Mouse (Mus musculus): ENCODE results near the gene Mast4. TPM values are rescaled to one million over a fixed set of nuclear protein-coding genes. Genes with fewer than 3 reads are reported as not detected.

Gene Mast4
- polyA plus RNA-seq, 1 experiment from 2014 or later = 18.8 TPM

- H3K4me2 ChIP-seq (replicated peaks) = no peak overlapping the region
- WGBS = 93% methylated on average over 7 of the region's 7 CpGs
- no peak overlapping the region for H3K4me3 ChIP-seq
- H3K4me1 ChIP-seq = peaks cover 3% of the 10 kb centered on the region; the same call in 1 of the 2 replicates
- no peaks in the 10 kb centered on the region for H3K27me3 ChIP-seq (replicated peaks)
- no peak for ATAC-seq (ENCODE audit: low FRiP score, low read depth)
- no peak overlapping the region for H3K9ac ChIP-seq
- H3K9me3 ChIP-seq = no peaks in the 10 kb centered on the region
- no peaks in the 10 kb centered on the region for H3K36me3 ChIP-seq
- no peak overlapping the region for H3K27ac ChIP-seq
These were observed 453.8 kb downstream of the Mast4 start for GRCm38 (mm10) chr13:102880381-102881076.

- Histone ChIP-seq H3K9ac (no peak overlapping the region), H3K9me3 (no peaks in the 10 kb centered on the region), H3K27me3 (replicated peaks) (no peaks in the 10 kb centered on the region)
These were observed 455.7 kb downstream of the Mast4 start for GRCm38 (mm10) chr13:102878631-102879030.

GRCm38 (mm10) chr13:102877766-102878325 is 456.5 kb downstream of the Mast4 start:
- H3K27ac ChIP-seq = no peak overlapping the region
- no peak overlapping the region for H3K9ac ChIP-seq
- H3K36me3 ChIP-seq = no peaks in the 10 kb centered on the region
- no peak overlapping the region for H3K4me3 ChIP-seq
- H3K9me3 ChIP-seq = no peaks in the 10 kb centered on the region
- H3K4me1 ChIP-seq = peaks cover 14% of the 10 kb centered on the region
- H3K4me2 ChIP-seq (replicated peaks) = no peak overlapping the region
- ATAC-seq (ENCODE audit: low FRiP score, low read depth) = no peak
- WGBS = 81% methylated on average over 12 of the region's 12 CpGs
- H3K27me3 ChIP-seq (replicated peaks) = no peaks in the 10 kb centered on the region

More at GRCm38 (mm10) chr13:102878631-102879030, 455.7 kb downstream of the Mast4 start:
- Histone ChIP-seq H3K36me3 (no peaks in the 10 kb centered on the region), H3K4me2 (replicated peaks) (no peak overlapping the region), H3K4me1 (peaks cover 14% of the 10 kb centered on the region), H3K27ac (no peak overlapping the region), H3K4me3 (no peak overlapping the region)
- no peak for ATAC-seq (ENCODE audit: low FRiP score, low read depth)
- WGBS = 70% methylated on average over 6 of the region's 6 CpGs

DNA sequence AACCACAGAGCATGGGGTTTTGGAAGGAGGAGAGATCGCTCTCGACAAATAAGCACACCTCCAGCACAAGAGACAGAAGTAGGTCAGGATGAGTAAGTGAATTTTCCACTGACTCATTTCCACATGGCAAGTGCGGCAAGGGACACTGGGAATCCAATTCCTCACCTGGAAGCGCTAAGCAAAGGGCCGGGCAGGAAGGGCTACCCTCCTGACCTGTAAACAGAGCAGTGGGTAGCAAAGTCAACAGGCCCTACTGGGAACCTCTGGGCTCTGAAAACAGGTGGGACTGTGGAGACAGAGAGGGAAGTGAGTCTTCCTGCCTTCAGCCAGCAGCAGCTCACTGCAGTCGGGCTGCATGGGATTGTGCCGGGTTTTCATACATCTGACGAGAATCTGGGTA is 457.1 kb downstream of the Mast4 start:
- no peak for ATAC-seq (ENCODE audit: low FRiP score, low read depth)
- no peaks in the 10 kb centered on the region for H3K36me3 ChIP-seq
- H3K4me1 ChIP-seq = peaks cover 14% of the 10 kb centered on the region
- no peaks in the 10 kb centered on the region for H3K9me3 ChIP-seq
- WGBS = 83% methylated on average over 8 of the region's 8 CpGs
- H3K4me3 ChIP-seq = no peak overlapping the region
- H3K4me2 ChIP-seq (replicated peaks) = no peak overlapping the region
- H3K27me3 ChIP-seq (replicated peaks) = no peaks in the 10 kb centered on the region
- no peak overlapping the region for H3K9ac ChIP-seq
- no peak overlapping the region for H3K27ac ChIP-seq

GRCm38 (mm10) chr13:102875520-102875919 is 458.8 kb downstream of the Mast4 start:
- Histone ChIP-seq H3K4me3 (no peak overlapping the region), H3K27me3 (replicated peaks) (no peaks in the 10 kb centered on the region), H3K9me3 (no peaks in the 10 kb centered on the region), H3K9ac (no peak overlapping the region), H3K4me1 (peaks cover 14% of the 10 kb centered on the region), H3K27ac (no peak overlapping the region), H3K36me3 (no peaks in the 10 kb centered on the region), H3K4me2 (replicated peaks) (no peak overlapping the region)
- ATAC-seq (ENCODE audit: low FRiP score, low read depth) = no peak
- 30% methylated on average over 8 of the region's 8 CpGs for WGBS

GRCm38 (mm10) chr13:102875144-102875476 is 459.2 kb downstream of the Mast4 start:
- no peak overlapping the region for H3K9ac ChIP-seq
- H3K27me3 ChIP-seq (replicated peaks) = no peaks in the 10 kb centered on the region
- H3K4me1 ChIP-seq = peaks cover 14% of the 10 kb centered on the region
- no peaks in the 10 kb centered on the region for H3K36me3 ChIP-seq
- ATAC-seq (ENCODE audit: low FRiP score, low read depth) = no peak
- WGBS = 46% methylated on average over 3 of the region's 3 CpGs
- no peak overlapping the region for H3K27ac ChIP-seq
- no peak overlapping the region for H3K4me2 ChIP-seq (replicated peaks)
- H3K9me3 ChIP-seq = no peaks in the 10 kb centered on the region
- no peak overlapping the region for H3K4me3 ChIP-seq

DNA sequence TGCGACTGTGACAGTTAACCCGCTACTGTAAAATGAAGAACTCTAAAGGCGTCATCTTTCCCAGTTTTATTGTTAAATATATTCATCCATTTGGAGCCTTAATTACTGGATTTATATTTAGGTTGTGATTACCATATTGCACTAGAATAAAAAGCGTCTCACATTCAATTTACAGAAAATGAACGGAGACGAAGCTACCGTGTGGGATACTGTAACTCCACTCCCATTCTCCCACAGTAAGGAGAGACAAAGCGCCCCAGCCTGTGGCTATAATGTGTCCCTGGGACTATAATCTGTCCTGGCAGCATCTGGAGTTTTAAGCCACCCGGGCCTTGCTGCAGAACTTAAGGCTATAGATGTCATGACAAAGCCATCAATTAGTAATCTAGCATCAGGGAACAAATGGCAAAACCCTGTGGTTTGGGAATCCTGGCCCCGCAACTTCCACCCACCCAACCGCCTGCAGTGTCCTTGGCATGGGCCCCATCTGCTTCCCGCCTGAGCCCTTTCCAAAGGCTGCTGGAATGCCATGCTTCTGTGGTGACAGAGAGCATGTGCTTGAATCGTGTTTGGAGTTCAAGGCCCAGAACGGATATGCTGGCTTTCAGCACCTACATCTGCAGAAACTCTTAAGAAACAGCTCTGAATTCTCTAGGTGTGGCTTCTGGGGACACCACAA is 459.7 kb downstream of the Mast4 start:
- Histone ChIP-seq H3K9me3 (no peaks in the 10 kb centered on the region), H3K4me2 (replicated peaks) (no peak overlapping the region), H3K4me3 (no peak overlapping the region), H3K36me3 (no peaks in the 10 kb centered on the region), H3K4me1 (peaks cover 14% of the 10 kb centered on the region), H3K27ac (no peak overlapping the region), H3K27me3 (replicated peaks) (no peaks in the 10 kb centered on the region), H3K9ac (no peak overlapping the region)
- WGBS = 61% methylated on average over 14 of the region's 14 CpGs
- ATAC-seq (ENCODE audit: low FRiP score, low read depth) = peak; percentile 65

DNA sequence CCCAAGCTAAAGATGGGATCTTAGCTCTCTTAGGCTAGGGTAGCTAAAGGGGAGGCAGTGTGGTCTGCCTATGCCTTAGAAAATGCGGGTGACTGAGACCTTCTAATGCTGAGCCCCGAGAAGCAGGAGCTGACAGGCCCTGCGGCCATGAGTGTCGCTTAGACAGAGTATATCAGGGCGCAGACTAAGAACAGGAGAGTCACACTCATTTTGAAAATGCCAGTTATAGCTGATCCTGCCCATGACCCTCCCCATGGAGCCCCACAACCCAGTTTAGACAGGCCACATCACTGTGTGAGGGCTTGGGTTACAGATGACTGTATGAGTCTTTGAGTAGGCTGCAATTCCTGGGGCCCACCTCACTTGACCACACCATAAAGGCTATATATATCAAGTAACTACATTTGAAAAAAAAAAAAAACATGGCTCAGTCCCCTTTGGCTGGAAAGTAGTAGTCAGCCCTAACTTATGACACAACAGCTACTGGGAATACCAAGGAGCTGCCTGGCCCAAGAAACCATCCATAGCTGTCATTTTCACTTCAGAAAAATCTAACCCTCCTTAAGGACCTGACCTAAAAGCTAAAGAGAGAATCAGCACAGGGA is 460.8 kb downstream of the Mast4 start:
- H3K4me1 ChIP-seq = peaks cover 14% of the 10 kb centered on the region
- H3K36me3 ChIP-seq = no peaks in the 10 kb centered on the region
- no peaks in the 10 kb centered on the region for H3K27me3 ChIP-seq (replicated peaks)
- no peak overlapping the region for H3K9ac ChIP-seq
- no peak overlapping the region for H3K4me3 ChIP-seq
- ATAC-seq (ENCODE audit: low FRiP score, low read depth) = no peak
- no peak overlapping the region for H3K4me2 ChIP-seq (replicated peaks)
- peaks cover 2% of the 10 kb centered on the region; the same call in 1 of the 2 replicates for H3K9me3 ChIP-seq
- 92% methylated on average over 5 of the region's 5 CpGs for WGBS
- no peak overlapping the region; the same call in 1 of the 2 replicates for H3K27ac ChIP-seq

DNA sequence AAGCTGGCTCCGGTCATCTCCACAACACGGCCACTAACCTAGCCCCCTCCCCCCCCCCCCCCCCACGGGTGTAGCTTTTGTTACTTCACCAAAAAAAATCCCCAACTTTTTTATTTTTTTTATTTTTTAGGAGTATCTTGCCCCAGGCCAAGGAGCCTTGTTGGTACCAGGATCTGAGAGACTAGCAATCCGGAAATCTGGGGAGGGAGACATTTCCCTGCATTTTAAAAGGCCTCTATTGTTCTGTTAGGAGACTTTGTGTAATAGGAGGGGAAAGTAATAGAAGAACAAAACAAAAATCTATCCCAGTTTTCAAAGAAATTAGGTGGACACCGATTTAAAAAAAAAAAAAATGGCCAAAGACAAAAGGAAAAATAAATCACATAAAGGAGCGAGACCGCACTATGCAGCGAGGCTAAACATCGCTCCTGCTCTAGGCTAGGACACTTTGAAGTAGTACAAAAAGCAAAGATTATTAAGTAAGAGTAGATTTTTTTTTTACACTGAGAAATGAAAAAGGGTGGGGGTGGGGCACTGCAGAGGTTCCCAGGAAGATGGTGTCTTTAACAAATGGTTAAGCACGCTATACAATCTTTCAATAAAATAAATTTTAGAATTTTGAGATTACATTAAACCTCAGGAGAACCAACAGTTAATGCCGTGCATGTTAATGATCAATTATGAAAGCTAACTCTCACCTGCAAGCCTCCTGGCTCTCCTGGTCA is 462.8 kb downstream of the Mast4 start:
- H3K9me3 ChIP-seq = peaks cover 8% of the 10 kb centered on the region; the same call in 1 of the 2 replicates
- no peak for ATAC-seq (ENCODE audit: low FRiP score, low read depth)
- no peak overlapping the region for H3K9ac ChIP-seq
- H3K36me3 ChIP-seq = no peaks in the 10 kb centered on the region
- no peaks in the 10 kb centered on the region for H3K27me3 ChIP-seq (replicated peaks)
- WGBS = 48% methylated on average over 11 of the region's 11 CpGs
- no peak overlapping the region for H3K4me3 ChIP-seq
- peaks cover 17% of the 10 kb centered on the region for H3K4me1 ChIP-seq
- H3K27ac ChIP-seq = no peak overlapping the region
- H3K4me2 ChIP-seq (replicated peaks) = no peak overlapping the region

- Histone ChIP-seq H3K4me3 (no peak overlapping the region), H3K27ac (no peak overlapping the region), H3K36me3 (no peaks in the 10 kb centered on the region), H3K9ac (no peak overlapping the region), H3K9me3 (peaks cover 8% of the 10 kb centered on the region; the same call in 1 of the 2 replicates), H3K27me3 (replicated peaks) (no peaks in the 10 kb centered on the region), H3K4me1 (peaks cover 6% of the 10 kb centered on the region), H3K4me2 (replicated peaks) (no peak overlapping the region)
- 89% methylated on average over 4 of the region's 4 CpGs for WGBS
- ATAC-seq (ENCODE audit: low FRiP score, low read depth) = no peak
These were observed 464.8 kb downstream of the Mast4 start for GRCm38 (mm10) chr13:102869541-102869940.

- H3K36me3 ChIP-seq = no peaks in the 10 kb centered on the region
- H3K4me2 ChIP-seq (replicated peaks) = no peak overlapping the region
- H3K27me3 ChIP-seq (replicated peaks) = no peaks in the 10 kb centered on the region
- H3K4me3 ChIP-seq = no peak overlapping the region
- H3K4me1 ChIP-seq = peaks cover 4% of the 10 kb centered on the region; the same call in 1 of the 2 replicates
- H3K27ac ChIP-seq = no peak overlapping the region
- ATAC-seq (ENCODE audit: low FRiP score, low read depth) = no peak
- H3K9ac ChIP-seq = no peak overlapping the region
- peaks cover 8% of the 10 kb centered on the region; the same call in 1 of the 2 replicates for H3K9me3 ChIP-seq
These were observed 467.5 kb downstream of the Mast4 start for GRCm38 (mm10) chr13:102866816-102867215.
